Mouse (Mus musculus) lung, adult 2 months (tissue): ENCODE measurements around the gene Car4.

Experiments used
- CTCF ChIP-seq: fragments of 200-500 bp; IDR thresholded peaks from 2 replicates; pipeline ENCODE4 v1.5.1; 2011; ENCODE audit warnings: mild to moderate bottlenecking, low read length, control low read depth; ENCODE audit not compliant: insufficient read depth
- POLR2A ChIP-seq: fragments of 200-500 bp; IDR thresholded peaks from 2 replicates; pipeline ENCODE4 v1.6.1; 2011; ENCODE audit warnings: low read depth, mild to moderate bottlenecking, control low read depth, low read length, borderline replicate concordance; ENCODE audit errors: extremely low read depth

GRCm38 (mm10) chr11:84968309-84968708 lies 10.7 kb downstream of the Car4 start:
- TF ChIP-seq POLR2A, result no peak
- TF ChIP-seq CTCF, result no peak
